Mouse (Mus musculus): ENCODE measurements at regions not wholly inside any gene's neighbourhood (a gene's known extent, or its start where the extent isn't known, plus 50 kb on each side); places are given as distances from the start of the nearest gene placed in this dataset.

GRCm38 (mm10) chr4:80131623-80132301, 702.2 kb upstream of the Tyrp1 start:
- Histone ChIP-seq H3K4me1 (ENCODE audit: control insufficient read depth, insufficient read depth, low read length) (no peaks in the 10 kb centered on the region), H3K27me3 (replicated peaks; ENCODE audit: control insufficient read depth, insufficient read depth, low read length) (no peaks in the 10 kb centered on the region), H3K9me3 (ENCODE audit: control insufficient read depth, low read length) (no peaks in the 10 kb centered on the region), H3K9ac (ENCODE audit: low read depth, low read length) (no peak overlapping the region), H3K4me3 (ENCODE audit: low read depth, low read length) (no peak overlapping the region), H3K4me2 (ENCODE audit: low read depth, low read length) (no peak overlapping the region), H3K27ac (replicated peaks; ENCODE audit: low read depth, low read length) (no peak overlapping the region), H3K36me3 (ENCODE audit: control insufficient read depth, insufficient read depth, low read length) (no peaks in the 10 kb centered on the region)
- 79% methylated on average over 9 of the region's 9 CpGs for WGBS
- ATAC-seq (ENCODE audit: low read depth): no peak
- peak; percentile 20 for DNase-seq (ENCODE audit: low spot score)

- no peaks in the 10 kb centered on the region for H3K9me3 ChIP-seq (ENCODE audit: control insufficient read depth, low read length)
- no peak overlapping the region for H3K9ac ChIP-seq (ENCODE audit: low read depth, low read length)
- no peak for DNase-seq (ENCODE audit: low spot score)
- H3K4me2 ChIP-seq (ENCODE audit: low read depth, low read length): no peak overlapping the region
- ATAC-seq (ENCODE audit: low read depth): no peak
- H3K27ac ChIP-seq (replicated peaks; ENCODE audit: low read depth, low read length): no peak overlapping the region
- no peak overlapping the region for H3K4me3 ChIP-seq (ENCODE audit: low read depth, low read length)
- WGBS: 83% methylated on average over 4 of the region's 4 CpGs
- no peaks in the 10 kb centered on the region for H3K36me3 ChIP-seq (ENCODE audit: control insufficient read depth, insufficient read depth, low read length)
- H3K4me1 ChIP-seq (ENCODE audit: control insufficient read depth, insufficient read depth, low read length): no peaks in the 10 kb centered on the region
- no peaks in the 10 kb centered on the region for H3K27me3 ChIP-seq (replicated peaks; ENCODE audit: control insufficient read depth, insufficient read depth, low read length)
Measured at GRCm38 (mm10) chr4:80140261-80140660, 693.7 kb upstream of the Tyrp1 start.

GRCm38 (mm10) chr4:80159842-80160241, 674.1 kb upstream of the Tyrp1 start:
- Histone ChIP-seq H3K4me2 (ENCODE audit: low read depth, low read length) (no peak overlapping the region), H3K9me3 (ENCODE audit: control insufficient read depth, low read length) (no peaks in the 10 kb centered on the region), H3K36me3 (ENCODE audit: control insufficient read depth, insufficient read depth, low read length) (no peaks in the 10 kb centered on the region), H3K4me3 (ENCODE audit: low read depth, low read length) (no peak overlapping the region), H3K9ac (ENCODE audit: low read depth, low read length) (no peak overlapping the region), H3K27me3 (replicated peaks; ENCODE audit: control insufficient read depth, insufficient read depth, low read length) (no peaks in the 10 kb centered on the region), H3K4me1 (ENCODE audit: control insufficient read depth, insufficient read depth, low read length) (no peaks in the 10 kb centered on the region), H3K27ac (replicated peaks; ENCODE audit: low read depth, low read length) (no peak overlapping the region)
- WGBS: 74% methylated on average over 4 of the region's 4 CpGs
- ATAC-seq (ENCODE audit: low read depth) (no peak), DNase-seq (ENCODE audit: low spot score) (no peak)

GRCm38 (mm10) chr4:80173229-80173628, 660.7 kb upstream of the Tyrp1 start:
- H3K9me3 ChIP-seq (ENCODE audit: control insufficient read depth, low read length): no peaks in the 10 kb centered on the region
- H3K9ac ChIP-seq (ENCODE audit: low read depth, low read length): no peak overlapping the region
- DNase-seq (ENCODE audit: low spot score): no peak
- H3K4me3 ChIP-seq (ENCODE audit: low read depth, low read length): no peak overlapping the region
- no peak for ATAC-seq (ENCODE audit: low read depth)
- no peak overlapping the region for H3K27ac ChIP-seq (replicated peaks; ENCODE audit: low read depth, low read length)
- H3K36me3 ChIP-seq (ENCODE audit: control insufficient read depth, insufficient read depth, low read length): no peaks in the 10 kb centered on the region
- no peak overlapping the region for H3K4me2 ChIP-seq (ENCODE audit: low read depth, low read length)
- H3K27me3 ChIP-seq (replicated peaks; ENCODE audit: control insufficient read depth, insufficient read depth, low read length): no peaks in the 10 kb centered on the region
- H3K4me1 ChIP-seq (ENCODE audit: control insufficient read depth, insufficient read depth, low read length): no peaks in the 10 kb centered on the region
- 81% methylated on average over 6 of the region's 6 CpGs for WGBS

GRCm38 (mm10) chr4:80202223-80202622, 631.7 kb upstream of the Tyrp1 start:
- Histone ChIP-seq H3K4me3 (ENCODE audit: low read depth, low read length) (no peak overlapping the region), H3K9ac (ENCODE audit: low read depth, low read length) (no peak overlapping the region), H3K4me2 (ENCODE audit: low read depth, low read length) (no peak overlapping the region), H3K27ac (replicated peaks; ENCODE audit: low read depth, low read length) (no peak overlapping the region), H3K9me3 (ENCODE audit: control insufficient read depth, low read length) (no peaks in the 10 kb centered on the region), H3K27me3 (replicated peaks; ENCODE audit: control insufficient read depth, insufficient read depth, low read length) (no peaks in the 10 kb centered on the region), H3K4me1 (ENCODE audit: control insufficient read depth, insufficient read depth, low read length) (no peaks in the 10 kb centered on the region), H3K36me3 (ENCODE audit: control insufficient read depth, insufficient read depth, low read length) (no peaks in the 10 kb centered on the region)
- whole genome bisulfite sequencing: 68% methylated on average over 1 of the region's 1 CpGs
- DNase-seq (ENCODE audit: low spot score) (no peak), ATAC-seq (ENCODE audit: low read depth) (no peak)

- no peaks in the 10 kb centered on the region for H3K4me1 ChIP-seq (ENCODE audit: control insufficient read depth, insufficient read depth, low read length)
- no peaks in the 10 kb centered on the region for H3K27me3 ChIP-seq (replicated peaks; ENCODE audit: control insufficient read depth, insufficient read depth, low read length)
- no peaks in the 10 kb centered on the region for H3K36me3 ChIP-seq (ENCODE audit: control insufficient read depth, insufficient read depth, low read length)
- H3K27ac ChIP-seq (replicated peaks; ENCODE audit: low read depth, low read length): no peak overlapping the region
- no peak overlapping the region for H3K4me2 ChIP-seq (ENCODE audit: low read depth, low read length)
- no peak overlapping the region for H3K9ac ChIP-seq (ENCODE audit: low read depth, low read length)
- ATAC-seq (ENCODE audit: low read depth) (no peak), DNase-seq (ENCODE audit: low spot score) (peak; percentile 26)
- H3K9me3 ChIP-seq (ENCODE audit: control insufficient read depth, low read length): no peaks in the 10 kb centered on the region
- H3K4me3 ChIP-seq (ENCODE audit: low read depth, low read length): no peak overlapping the region
- 79% methylated on average over 6 of the region's 6 CpGs for WGBS
Measured at GRCm38 (mm10) chr4:80203916-80204315, 630.0 kb upstream of the Tyrp1 start.

GRCm38 (mm10) chr4:80204374-80204773, 629.5 kb upstream of the Tyrp1 start:
- no peaks in the 10 kb centered on the region for H3K4me1 ChIP-seq (ENCODE audit: control insufficient read depth, insufficient read depth, low read length)
- WGBS: 80% methylated on average over 5 of the region's 5 CpGs
- no peak overlapping the region for H3K9ac ChIP-seq (ENCODE audit: low read depth, low read length)
- H3K36me3 ChIP-seq (ENCODE audit: control insufficient read depth, insufficient read depth, low read length): no peaks in the 10 kb centered on the region
- H3K4me2 ChIP-seq (ENCODE audit: low read depth, low read length): no peak overlapping the region
- no peak overlapping the region for H3K27ac ChIP-seq (replicated peaks; ENCODE audit: low read depth, low read length)
- ATAC-seq (ENCODE audit: low read depth) (no peak), DNase-seq (ENCODE audit: low spot score) (no peak)
- no peak overlapping the region for H3K4me3 ChIP-seq (ENCODE audit: low read depth, low read length)
- no peaks in the 10 kb centered on the region for H3K27me3 ChIP-seq (replicated peaks; ENCODE audit: control insufficient read depth, insufficient read depth, low read length)
- no peaks in the 10 kb centered on the region for H3K9me3 ChIP-seq (ENCODE audit: control insufficient read depth, low read length)

Data from embryonic facial prominence, embryonic 14.5 days (tissue).